Mouse (Mus musculus): ENCODE data around the gene Keg1.

Keg1 gene

DNA sequence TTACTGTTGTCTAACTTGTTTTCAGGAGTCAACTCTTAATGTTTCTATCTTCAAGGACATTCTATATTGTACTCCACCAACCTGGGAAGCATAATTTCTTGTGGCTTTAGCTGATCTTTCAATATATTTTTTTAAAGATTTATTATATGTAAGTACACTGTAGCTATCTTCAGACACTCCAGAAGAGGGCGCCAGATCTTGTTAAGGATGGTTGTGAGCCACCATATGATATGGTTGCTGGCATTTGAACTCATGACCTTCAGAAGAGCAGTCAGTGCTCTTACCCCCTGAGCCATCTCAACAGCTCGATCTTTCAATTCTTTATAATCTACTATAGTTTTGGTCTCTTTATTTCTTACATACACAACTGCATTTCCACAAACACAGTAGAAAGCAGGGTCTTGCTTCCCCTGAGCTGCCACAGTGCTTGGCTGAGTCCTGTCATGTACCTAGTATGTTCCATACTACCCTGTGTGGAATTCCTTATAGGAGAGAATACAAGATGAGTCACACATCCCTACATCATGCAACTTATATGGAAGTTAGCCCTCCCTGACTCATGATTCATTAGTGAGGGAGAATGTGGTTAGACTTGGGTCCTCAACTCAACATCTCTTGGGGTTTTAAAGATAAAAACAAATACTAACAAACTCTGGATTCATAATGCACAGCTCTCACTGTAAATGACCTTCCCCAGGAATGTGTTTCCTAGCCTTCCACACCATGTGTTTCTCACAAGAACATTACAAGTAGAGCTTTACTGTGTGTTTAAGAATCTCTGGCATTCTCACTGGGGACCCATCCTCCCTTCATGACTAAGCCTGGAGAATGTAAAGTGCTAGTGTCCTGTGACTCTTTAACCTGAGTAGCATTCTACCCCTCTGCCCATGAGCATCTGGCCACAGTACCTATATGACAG lies 66.9 kb downstream of the Keg1 start:
- DNase-seq (ENCODE audit: low spot score in 2 of 2), result no peak

- no peak for DNase-seq (ENCODE audit: low spot score in 2 of 2)
Observed at GRCm38 (mm10) chr19:12765308-12765707, 69.7 kb downstream of the Keg1 start, which contains the start of gene Cntf. Gene Cntf, minus strand, starts transcription at chr19:12765632.

Measured in right cerebral cortex, postnatal 10 days (tissue).